Mouse (Mus musculus): Measurements from ENCODE around the gene Zbtb20. TPM values are rescaled to one million over a fixed set of nuclear protein-coding genes. Genes with fewer than 3 reads are reported as not detected.
A peak's percentile ranks its signal among the peaks of the same experiment; 100 is the strongest.

Zbtb20 gene
- polyA plus RNA-seq, 1 experiment = 72.7 TPM

- WGBS = 69% methylated on average over 4 of the region's 4 CpGs
- no peak overlapping the region for H3K27ac ChIP-seq (ENCODE audit: insufficient read depth, low read depth, low read length)
- TF ChIP-seq POLR2A (IDR thresholded peaks at IDR 0.05; ENCODE audit: insufficient read depth, low read depth, low read length) (no peak), CTCF (IDR thresholded peaks at IDR 0.05; ENCODE audit: insufficient read depth, low read depth, low read length) (no peak)
- no peak overlapping the region for H3K4me3 ChIP-seq (ENCODE audit: insufficient read depth, low read depth, low read length)
- H3K4me1 ChIP-seq (ENCODE audit: control insufficient read depth, insufficient read depth, low read length) = peaks cover 2% of the 10 kb centered on the region; the same call in 1 of the 2 replicates
Measured at GRCm38 (mm10) chr16:43454370-43454934, 578.8 kb downstream of the Zbtb20 start.

DNA sequence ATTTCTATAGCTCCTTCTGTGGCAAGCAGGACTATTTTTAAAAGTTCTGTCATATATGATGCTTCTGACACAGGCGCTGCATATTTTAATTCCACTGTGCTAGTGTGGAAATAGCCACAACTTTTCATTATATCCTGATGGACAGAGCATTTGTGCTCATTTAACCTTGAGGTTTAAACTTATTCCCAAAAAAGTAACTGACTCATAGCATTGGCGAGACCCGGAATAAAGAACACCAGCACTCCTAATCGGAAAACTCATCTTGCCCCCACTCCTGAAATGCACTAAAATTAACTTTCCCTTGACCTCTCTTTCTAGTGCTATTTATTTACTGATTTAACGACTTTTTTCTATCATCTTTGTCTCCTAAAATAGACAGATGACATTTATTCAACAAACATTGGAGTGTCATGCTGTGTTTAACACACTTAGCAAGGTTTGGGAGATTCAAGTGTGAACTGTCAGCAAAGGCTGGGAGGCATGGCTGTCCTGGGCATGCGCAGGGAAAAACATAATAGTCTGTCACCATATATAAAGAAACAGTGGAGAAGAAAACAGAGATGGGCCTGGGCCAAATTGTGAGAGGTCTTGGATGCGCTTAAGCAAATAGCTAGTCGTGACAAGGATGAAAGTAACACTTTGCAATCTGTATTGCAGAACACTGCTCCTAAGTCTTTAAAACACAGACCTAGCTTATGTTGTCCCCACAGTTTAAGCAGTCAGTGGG lies 580.9 kb downstream of the Zbtb20 start:
- H3K4me3 ChIP-seq (ENCODE audit: insufficient read depth, low read depth, low read length) = no peak overlapping the region
- 53% methylated on average over 8 of the region's 8 CpGs for WGBS
- TF ChIP-seq POLR2A (IDR thresholded peaks at IDR 0.05; ENCODE audit: insufficient read depth, low read depth, low read length) (no peak), CTCF (IDR thresholded peaks at IDR 0.05; ENCODE audit: insufficient read depth, low read depth, low read length) (no peak)
- H3K27ac ChIP-seq (ENCODE audit: insufficient read depth, low read depth, low read length) = 0 out of 2 replicates have a peak overlapping the region, but pooled peaks have one; percentile 57
- peaks cover 2% of the 10 kb centered on the region; the same call in 1 of the 2 replicates for H3K4me1 ChIP-seq (ENCODE audit: control insufficient read depth, insufficient read depth, low read length)

DNA sequence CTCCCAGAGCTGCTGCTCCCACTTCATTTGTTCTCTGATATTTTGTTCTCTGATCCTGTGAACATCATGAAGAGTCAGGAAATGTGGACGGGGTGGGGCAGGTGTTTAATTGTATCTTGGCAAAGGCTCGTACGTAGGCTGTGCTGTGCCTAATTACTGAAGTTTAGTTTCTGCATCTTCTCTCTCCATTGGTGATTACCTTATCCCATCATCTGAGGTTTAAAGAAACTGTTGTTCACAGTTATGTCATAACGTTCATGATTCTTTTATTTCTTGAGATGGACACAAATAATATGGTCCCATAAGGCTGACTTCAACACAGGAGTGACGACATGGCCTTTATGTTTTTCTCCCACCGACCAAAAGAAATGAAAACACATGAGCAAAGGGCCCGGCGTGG lies 582.1 kb downstream of the Zbtb20 start:
- 77% methylated on average over 8 of the region's 8 CpGs for WGBS
- TF ChIP-seq CTCF (IDR thresholded peaks at IDR 0.05; ENCODE audit: insufficient read depth, low read depth, low read length) (no peak), POLR2A (IDR thresholded peaks at IDR 0.05; ENCODE audit: insufficient read depth, low read depth, low read length) (no peak)
- Histone ChIP-seq H3K27ac (ENCODE audit: insufficient read depth, low read depth, low read length) (no peak overlapping the region), H3K4me1 (ENCODE audit: control insufficient read depth, insufficient read depth, low read length) (peaks cover 2% of the 10 kb centered on the region; the same call in 1 of the 2 replicates), H3K4me3 (ENCODE audit: insufficient read depth, low read depth, low read length) (no peak overlapping the region)

- Histone ChIP-seq H3K4me1 (ENCODE audit: control insufficient read depth, insufficient read depth, low read length) (peaks cover 7% of the 10 kb centered on the region), H3K27ac (ENCODE audit: insufficient read depth, low read depth, low read length) (no peak overlapping the region), H3K4me3 (ENCODE audit: insufficient read depth, low read depth, low read length) (no peak overlapping the region)
- 56% methylated on average over 7 of the region's 7 CpGs for WGBS
- TF ChIP-seq POLR2A (IDR thresholded peaks at IDR 0.05; ENCODE audit: insufficient read depth, low read depth, low read length) (no peak), CTCF (IDR thresholded peaks at IDR 0.05; ENCODE audit: insufficient read depth, low read depth, low read length) (no peak)
Measured at GRCm38 (mm10) chr16:43458726-43459223, 583.1 kb downstream of the Zbtb20 start.

- WGBS = 96% methylated on average over 3 of the region's 3 CpGs
Measured at GRCm38 (mm10) chr16:43461745-43462378, 586.2 kb downstream of the Zbtb20 start.

GRCm38 (mm10) chr16:43462470-43463455 lies 587.1 kb downstream of the Zbtb20 start:
- no peak for TF ChIP-seq POLR2A (IDR thresholded peaks at IDR 0.05; ENCODE audit: insufficient read depth, low read depth, low read length)
- TF ChIP-seq CTCF (IDR thresholded peaks at IDR 0.05; ENCODE audit: insufficient read depth, low read depth, low read length) = no peak
- Histone ChIP-seq H3K4me1 (ENCODE audit: control insufficient read depth, insufficient read depth, low read length) (peaks cover 11% of the 10 kb centered on the region), H3K27ac (ENCODE audit: insufficient read depth, low read depth, low read length) (no peak overlapping the region), H3K4me3 (ENCODE audit: insufficient read depth, low read depth, low read length) (no peak overlapping the region)
- WGBS = 74% methylated on average over 11 of the region's 11 CpGs

More at GRCm38 (mm10) chr16:43461745-43462378, 586.2 kb downstream of the Zbtb20 start:
- TF ChIP-seq POLR2A (IDR thresholded peaks at IDR 0.05; ENCODE audit: insufficient read depth, low read depth, low read length) (no peak), CTCF (IDR thresholded peaks at IDR 0.05; ENCODE audit: insufficient read depth, low read depth, low read length) (no peak)
- no peak overlapping the region for H3K27ac ChIP-seq (ENCODE audit: insufficient read depth, low read depth, low read length)
- H3K4me1 ChIP-seq (ENCODE audit: control insufficient read depth, insufficient read depth, low read length) = peaks cover 11% of the 10 kb centered on the region
- H3K4me3 ChIP-seq (ENCODE audit: insufficient read depth, low read depth, low read length) = no peak overlapping the region

DNA sequence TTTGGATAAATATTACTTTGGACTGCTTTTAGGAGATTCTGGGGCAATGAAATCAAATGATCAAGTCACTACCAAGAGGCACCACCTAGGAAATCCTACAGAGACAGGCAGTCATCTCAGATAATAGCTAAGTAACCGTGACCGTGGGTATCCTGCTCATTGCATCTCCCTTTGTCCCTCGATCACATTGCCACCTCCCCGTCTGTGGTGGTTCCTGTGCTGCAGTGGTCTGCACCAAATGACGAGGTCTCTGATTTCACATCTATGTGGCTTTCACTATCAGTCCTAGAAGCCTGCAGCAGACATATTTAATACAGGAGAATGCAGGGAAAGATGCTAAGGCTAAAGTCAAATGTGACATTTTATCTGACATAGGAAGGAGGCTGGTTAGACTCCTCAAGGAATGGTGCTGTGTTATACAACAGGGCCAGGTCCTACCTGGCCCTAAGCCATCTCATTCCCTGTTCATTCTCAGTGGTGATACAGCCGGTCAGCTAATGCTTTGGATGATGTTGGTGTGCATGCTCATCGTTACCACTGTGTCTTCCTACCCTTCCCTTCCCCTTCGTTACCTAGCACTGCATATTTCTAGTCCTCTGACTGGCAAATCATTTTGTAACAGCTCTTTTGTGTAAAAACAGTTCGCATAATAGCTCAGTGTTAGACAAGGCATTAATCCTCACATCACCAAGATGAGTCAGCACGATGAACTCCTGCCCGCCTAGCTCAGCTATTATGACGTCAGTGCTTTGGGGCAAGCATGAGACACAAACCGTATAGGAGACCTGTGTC lies 588.2 kb downstream of the Zbtb20 start:
- no peak for TF ChIP-seq CTCF (IDR thresholded peaks at IDR 0.05; ENCODE audit: insufficient read depth, low read depth, low read length)
- no peak for TF ChIP-seq POLR2A (IDR thresholded peaks at IDR 0.05; ENCODE audit: insufficient read depth, low read depth, low read length)
- peak overlapping the region; percentile 74 for H3K27ac ChIP-seq (ENCODE audit: insufficient read depth, low read depth, low read length)
- 36% methylated on average over 13 of the region's 13 CpGs for WGBS

More for the DNA sequence above, 588.2 kb downstream of the Zbtb20 start:
- Histone ChIP-seq H3K4me1 (ENCODE audit: control insufficient read depth, insufficient read depth, low read length) (peaks cover 11% of the 10 kb centered on the region), H3K4me3 (ENCODE audit: insufficient read depth, low read depth, low read length) (no peak overlapping the region)

All from olfactory bulb, adult 2 months (tissue).